Mouse (Mus musculus): ENCODE measurements around the gene Arap1.
A peak's percentile ranks its signal among the peaks of the same experiment; 100 is the strongest.

Arap1 gene

GRCm38 (mm10) chr7:101347767-101348270 is at the start of gene Arap1:
Gene Arap1 (plus strand): TSS chr7:101348067.
- DNase-seq = peak in 1 of 2 experiments; percentile 45

GRCm38 (mm10) chr7:101298375-101298774 is 49.5 kb upstream of the Arap1 start:
- no peak for DNase-seq

GRCm38 (mm10) chr7:101301361-101301880 is 46.4 kb upstream of the Arap1 start:
- DNase-seq = peak in 1 of 2 experiments; percentile 53

DNA sequence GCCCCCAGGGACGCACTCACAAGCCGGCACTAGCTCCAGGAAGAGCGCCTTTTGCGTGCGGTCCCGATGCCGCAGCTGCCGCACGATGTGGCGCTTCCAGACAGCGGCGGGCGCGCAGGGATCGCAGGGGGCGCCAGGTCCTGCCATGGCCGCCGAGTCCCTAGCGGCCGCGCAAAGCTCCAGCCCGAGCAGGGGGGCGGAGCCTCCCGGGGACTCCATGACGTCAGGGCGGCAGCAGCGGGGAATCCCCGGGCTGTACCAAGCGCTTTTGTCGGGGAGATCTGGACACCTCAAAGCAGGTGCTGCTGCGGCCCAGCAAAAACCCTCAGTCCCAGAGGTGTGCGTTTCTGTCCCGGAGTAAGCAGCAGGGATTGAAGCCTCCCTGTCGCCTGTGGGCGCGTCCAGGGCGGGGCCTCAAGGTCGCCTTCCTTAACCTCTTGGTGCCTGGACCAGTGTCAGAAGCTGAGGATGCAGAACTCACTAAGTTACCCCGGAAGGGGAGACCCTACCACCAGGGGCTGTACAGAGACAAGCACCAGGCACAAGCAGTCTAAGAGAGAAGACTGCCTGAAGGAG is 45.9 kb upstream of the Arap1 start, which contains the start of gene Atg16l2:
Atg16l2 (minus strand) TSS at position 371 of the 576 bp plus-strand sequence.
- DNase-seq = peak; percentile 96 to 98

- no peak for DNase-seq
Observed at GRCm38 (mm10) chr7:101302691-101303090, 45.2 kb upstream of the Arap1 start.

DNA sequence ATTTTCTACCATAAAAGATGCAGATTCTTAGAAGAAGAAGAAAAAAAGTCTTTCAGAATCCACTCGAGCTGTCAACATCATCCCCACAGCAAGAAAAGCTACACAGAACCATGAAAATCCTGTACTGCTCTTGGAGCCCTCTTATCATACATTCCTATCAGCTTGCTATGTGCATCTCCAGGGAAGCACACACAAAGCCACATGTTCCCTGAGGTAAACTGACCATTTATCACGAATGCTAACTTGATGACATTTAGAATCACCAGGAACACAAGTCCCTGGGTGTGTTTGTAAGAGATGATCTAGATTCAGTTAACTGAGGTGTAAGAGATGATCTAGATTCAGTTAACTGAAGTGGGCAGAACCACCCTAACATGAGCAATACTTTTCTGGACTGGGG is 41.0 kb upstream of the Arap1 start:
- no peak for DNase-seq

DNA sequence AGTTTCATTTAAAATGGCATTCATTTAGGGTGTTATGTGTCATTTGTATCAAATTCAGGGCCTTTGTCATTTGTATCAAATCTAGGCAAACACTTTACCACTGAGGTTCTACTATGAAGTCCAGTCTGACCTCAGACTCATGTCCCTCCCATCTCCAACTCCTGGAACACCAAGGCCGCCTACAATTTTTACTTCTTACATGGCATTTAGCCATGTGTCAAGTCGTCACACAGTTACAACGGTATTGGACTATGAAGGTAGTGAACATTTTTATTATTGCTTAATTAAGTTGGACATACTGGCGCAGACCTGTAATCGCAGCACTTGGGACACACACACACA is 37.9 kb upstream of the Arap1 start:
- DNase-seq = no peak

DNA sequence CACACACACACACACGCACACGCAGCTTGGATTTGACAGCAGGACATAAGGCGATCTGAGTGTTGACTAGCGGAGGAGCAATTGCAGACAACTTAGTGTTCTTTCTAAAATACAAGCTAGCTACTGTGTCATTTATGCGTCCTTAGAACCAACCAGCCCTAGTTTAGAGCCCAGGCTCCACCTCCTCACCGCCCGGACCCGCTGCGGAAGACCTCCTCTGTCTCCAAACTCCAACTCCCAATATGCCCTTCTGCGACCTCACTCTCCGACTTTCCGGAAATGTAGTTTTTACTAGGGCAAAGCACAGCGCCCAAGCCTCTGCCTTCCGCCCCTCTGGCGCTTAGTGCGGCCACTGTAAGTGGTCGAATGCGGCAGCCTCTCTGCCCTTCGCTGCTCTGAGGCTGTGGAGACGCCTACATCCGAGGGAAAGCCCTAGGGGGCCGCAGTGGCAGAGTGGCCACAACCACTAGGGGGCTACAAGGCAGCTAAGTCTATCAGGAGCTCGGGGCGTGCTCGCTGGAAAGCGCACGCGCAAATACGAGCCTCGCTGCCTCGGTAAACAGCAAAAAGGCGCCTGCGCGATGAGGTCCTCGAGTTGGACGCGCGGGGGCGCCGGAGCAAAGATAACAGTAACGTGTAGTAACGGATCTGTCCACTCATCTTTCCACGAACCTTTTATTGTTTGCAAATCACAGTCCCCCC is 37.4 kb upstream of the Arap1 start:
- DNase-seq = peak; percentile 98 to 99

DNA sequence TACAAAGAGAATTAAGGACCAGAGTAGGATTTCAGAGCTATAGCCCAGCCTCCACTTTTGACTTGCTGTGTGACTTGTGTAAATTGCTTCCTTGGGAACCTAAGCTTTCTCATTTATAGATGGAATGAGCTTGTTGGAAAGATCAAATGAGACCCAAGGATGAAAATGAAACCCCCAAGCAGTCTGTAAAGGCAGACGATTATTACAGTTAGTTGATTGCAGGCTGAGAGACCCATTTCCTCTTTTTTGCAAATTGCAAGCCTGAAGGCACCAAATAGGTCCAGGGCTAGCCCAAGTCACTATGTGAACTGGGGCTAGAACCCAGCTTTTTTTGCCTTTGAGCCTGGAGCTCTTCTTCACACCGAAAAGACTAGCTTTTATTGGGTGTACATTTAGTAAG is 36.8 kb upstream of the Arap1 start:
- DNase-seq = no peak

GRCm38 (mm10) chr7:101313033-101313432 is 34.8 kb upstream of the Arap1 start:
- DNase-seq = no peak

- DNase-seq = no peak
Observed at GRCm38 (mm10) chr7:101314396-101314795, 33.5 kb upstream of the Arap1 start.

DNA sequence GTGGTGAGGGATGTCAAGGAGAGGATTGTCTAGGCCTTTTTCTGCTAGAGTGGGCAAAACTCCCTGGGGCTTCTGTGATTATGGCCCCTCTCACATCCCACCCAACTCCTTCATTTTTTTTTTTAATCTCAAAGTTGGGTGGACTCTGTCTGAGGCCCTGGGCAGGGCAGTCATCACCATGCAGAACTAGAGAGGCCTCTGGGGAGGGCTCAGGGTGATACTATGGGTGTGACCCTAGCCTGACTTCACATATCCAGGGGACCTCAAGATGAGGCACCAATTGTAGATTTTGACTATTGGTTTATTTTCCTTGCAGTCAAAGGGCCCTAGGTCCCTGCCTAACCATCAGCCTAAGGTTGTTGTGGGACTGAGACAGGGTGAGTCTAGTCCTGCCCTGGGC is 32.2 kb upstream of the Arap1 start:
- no peak for DNase-seq

- no peak for DNase-seq
Observed at GRCm38 (mm10) chr7:101316591-101317001, 31.3 kb upstream of the Arap1 start.

DNA sequence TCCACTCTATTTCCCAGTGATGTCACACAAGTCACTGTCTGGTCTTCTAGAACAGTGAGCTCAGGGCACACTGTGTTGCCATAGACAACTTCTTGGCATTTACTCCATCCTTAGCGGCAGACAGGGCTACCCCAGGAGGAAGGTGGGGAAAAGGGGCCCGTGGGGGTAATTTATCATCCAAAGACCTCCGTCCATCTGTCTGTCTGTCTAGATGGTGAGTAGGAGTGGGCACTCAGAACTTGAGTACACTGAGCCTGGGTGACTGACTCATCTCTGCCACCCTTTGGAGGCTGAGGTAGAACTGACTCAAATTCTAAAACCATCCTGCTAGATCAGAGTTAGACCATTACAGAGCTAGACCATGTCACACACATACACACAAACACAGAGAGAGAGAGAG is 30.9 kb upstream of the Arap1 start, which contains the start of gene Stard10:
Stard10 (plus strand) TSS at position 73 of the 400 bp plus-strand sequence.
- no peak for DNase-seq

- no peak for DNase-seq
Observed at GRCm38 (mm10) chr7:101318848-101319247, 29.0 kb upstream of the Arap1 start.

DNA sequence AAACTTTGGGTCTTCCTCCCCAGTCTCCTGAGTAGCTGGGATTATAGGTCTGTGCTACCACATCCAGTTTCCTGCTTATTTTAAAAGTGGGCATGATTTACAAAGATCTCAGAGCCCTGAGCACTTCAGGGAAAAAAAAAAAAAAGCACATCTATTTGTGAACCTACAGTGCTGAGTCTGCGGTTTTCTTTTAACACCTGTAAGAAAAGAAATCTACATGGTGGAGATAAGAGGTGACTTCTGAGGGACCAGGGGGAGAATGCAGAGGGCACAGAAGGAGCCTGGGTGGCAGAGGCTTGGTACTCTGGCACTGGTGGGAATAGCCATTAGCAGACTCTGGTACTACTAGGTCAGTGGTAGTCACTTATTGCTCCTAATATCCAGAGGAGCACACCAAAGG is 28.1 kb upstream of the Arap1 start:
- no peak for DNase-seq

DNA sequence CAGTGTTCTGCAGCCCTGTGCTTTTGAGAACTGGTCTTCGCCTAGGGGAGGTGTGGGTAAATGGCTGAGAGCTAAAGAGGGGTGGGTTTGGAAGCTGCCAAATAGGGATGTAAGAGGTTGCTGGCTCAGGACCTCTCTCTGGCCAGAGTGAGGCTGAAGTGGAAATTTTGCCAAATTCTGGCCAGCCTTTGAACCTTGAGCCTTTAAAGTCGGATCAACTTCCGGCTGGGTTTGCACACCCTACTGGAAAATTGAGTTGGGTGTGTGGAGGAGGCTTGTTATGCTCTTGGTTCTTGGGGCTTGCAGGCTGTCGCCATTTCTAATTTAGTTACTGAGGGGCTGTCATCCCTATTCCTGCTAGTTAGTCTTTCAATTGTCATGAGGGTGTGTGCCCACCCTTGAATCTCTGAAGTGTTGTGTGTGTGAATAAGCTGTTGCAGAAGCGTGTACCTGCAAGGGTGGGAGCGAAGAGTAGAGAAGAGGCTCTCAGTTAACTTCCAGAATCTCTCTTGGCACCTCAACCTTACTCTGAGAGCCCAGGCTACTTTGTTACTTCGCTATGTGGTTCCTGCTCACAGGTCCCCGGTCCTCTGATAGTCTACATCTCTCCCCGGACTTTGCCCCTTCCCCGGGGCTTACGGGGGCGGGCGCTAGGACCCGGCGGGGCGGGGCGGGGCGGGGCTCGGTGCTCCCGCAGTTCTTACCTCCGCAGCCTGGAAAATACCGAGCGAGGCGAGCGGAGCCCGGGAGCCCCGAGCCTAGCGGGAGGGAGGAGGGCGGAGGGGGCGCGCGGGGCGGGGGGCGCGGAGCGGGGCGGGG is 27.3 kb upstream of the Arap1 start:
- DNase-seq = peak; percentile 70 to 78

GRCm38 (mm10) chr7:101321218-101321827 is 26.5 kb upstream of the Arap1 start:
- peak; percentile 53 to 68 for DNase-seq

DNA sequence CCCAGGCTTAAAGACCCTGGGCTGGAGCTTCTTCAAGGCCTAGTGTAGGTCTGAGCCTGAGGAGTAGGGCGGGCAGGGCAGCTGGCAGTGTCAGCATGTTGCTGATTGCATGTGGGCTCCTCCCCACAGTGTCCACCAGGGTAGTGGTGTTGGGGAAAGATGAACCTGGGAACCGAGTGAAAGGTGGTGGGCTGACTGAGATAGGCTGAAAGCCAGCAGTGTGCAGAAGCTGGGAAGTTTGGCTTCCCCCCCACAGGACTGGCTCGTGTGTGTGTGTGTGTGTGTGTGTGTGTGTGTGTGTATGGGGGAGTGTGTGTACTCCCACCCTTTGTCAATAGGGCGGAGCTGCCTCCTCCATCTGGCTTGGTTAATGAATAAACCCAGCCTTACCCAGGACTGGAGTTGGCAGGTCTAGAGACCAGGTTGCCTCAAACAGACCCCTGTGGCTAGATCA is 24.7 kb upstream of the Arap1 start:
- DNase-seq = peak; percentile 45 to 47

DNA sequence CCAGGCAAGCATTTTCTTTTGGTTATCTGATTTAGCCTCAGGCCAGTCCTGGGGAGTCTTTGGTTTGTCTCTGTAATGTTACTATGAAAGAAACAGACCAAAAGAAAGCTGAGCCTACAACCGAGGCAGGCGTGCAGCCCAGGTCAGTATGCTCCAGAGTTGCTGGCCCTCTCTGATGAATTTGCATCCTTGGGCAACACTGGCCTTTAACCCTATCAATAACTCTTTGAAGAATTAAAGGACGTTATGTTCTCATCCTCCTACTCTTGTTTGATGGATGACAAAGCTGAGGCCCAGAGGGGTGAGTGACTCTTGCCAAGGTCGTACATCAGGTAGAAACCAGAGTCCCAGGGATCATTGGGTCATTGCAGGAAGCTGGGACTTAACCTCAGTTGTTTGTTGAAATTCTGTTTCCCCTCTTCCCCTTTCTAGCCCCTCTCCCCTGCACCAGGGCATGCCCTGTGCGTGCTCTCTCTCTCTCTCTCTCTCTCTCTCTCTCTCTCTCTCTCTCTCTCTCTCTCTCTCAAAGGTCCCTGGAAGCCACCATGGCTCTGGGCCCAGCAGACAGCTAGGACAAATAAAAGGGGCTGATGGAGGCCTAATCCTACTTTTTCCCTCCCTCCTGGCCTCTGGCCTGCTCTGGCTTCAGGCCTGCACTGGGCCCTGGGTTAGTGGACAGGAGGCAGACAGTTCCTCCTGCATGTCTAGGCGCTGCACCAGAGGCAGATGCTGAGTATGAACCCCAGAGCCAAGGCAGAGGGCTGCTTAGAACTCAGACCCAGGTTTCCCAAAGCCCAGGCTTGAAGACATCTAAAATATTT is 23.5 kb upstream of the Arap1 start:
- peak in 1 of 2 experiments; percentile 50 for DNase-seq

DNA sequence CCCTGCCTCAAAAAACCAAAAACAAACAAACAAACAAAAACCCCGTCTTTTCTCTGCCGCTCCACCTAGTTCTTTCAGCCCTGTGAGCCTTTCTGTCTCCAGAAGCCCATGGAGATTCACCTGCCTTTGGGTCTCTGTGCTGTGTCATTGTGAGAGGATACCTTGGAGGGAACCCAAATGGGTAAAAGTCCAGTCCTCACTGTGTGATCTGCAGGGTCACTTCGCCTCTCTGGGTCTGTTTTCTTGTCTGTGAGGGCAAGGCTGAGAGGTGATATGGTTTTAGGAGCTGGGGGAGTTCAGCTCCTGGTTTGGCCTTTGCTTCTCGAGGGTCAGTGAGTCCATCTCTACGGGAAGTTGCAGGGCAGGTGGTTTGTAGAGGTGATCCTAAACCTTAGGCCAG is 21.9 kb upstream of the Arap1 start:
- DNase-seq = no peak

DNA sequence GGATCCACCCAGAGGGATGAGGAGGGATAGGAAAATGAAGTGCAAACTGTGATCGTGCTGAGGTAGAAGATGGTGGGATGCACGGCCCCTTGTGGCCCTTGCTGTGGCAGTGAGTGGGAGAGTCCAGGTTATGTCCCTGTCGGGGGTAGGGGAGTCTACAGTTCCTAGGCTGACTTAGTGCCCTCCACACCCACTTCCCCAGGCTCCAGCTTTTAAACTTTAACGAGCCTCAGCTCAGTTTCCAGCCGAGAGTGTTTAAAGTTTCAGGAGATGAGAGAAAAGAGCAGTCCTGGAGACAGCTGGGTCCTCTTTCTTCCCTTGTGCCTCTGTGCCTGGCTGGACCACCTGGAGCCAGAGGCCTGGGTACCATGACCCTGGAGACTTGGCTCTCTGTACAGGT is 20.6 kb upstream of the Arap1 start:
- no peak for DNase-seq

Measured in cerebellum, adult 18-20 months (tissue).